Mouse (Mus musculus) MEL (cell line): ENCODE results near the gene Tspan13. TPM values are rescaled to one million over a fixed set of nuclear protein-coding genes. Genes with fewer than 3 reads are reported as not detected.

Experiments
- DNase-seq: peaks from one replicate; pipeline ENCODE4 v3.0.0; 2011; ENCODE audit warnings: low read depth, low spot score
- H3K27ac ChIP-seq: 2 replicates; pipeline ENCODE4 v1.5.1; 2012; ENCODE audit warnings: low read depth, mild to moderate bottlenecking, control low read depth, low read length, moderate library complexity; ENCODE audit not compliant: control insufficient read depth
- H3K27me3 ChIP-seq, 2 experiments: fragments of 150-350 bp in 1 of 2; sonication (generic) in 1 of 2; 2 replicates each; pipeline ENCODE4 v1.6.1; 2012; ENCODE audit warnings: low read length in 2 of 2, mild to moderate bottlenecking in 2 of 2, improper control_type of control experiment in 1 of 2, moderate library complexity in 1 of 2; ENCODE audit not compliant: insufficient read depth in 2 of 2, control insufficient read depth in 1 of 2
- H3K36me3 ChIP-seq, 2 experiments: 2 replicates each; pipeline ENCODE4 v1.6.1; 2012 to 2014; ENCODE audit warnings: low read length in 2 of 2, improper control_type of control experiment in 1 of 2, inconsistent platforms in 1 of 2, mild to moderate bottlenecking in 1 of 2; ENCODE audit not compliant: insufficient read depth in 2 of 2, control insufficient read depth in 1 of 2
- H3K4me1 ChIP-seq, 2 experiments: fragments of 150-350 bp in 1 of 2; sonication (generic) in 1 of 2; 2 replicates each; pipeline ENCODE4 v1.6.1; 2012; ENCODE audit warnings: low read length in 2 of 2, improper control_type of control experiment in 1 of 2, mild to moderate bottlenecking in 1 of 2; ENCODE audit not compliant: insufficient read depth in 2 of 2, control insufficient read depth in 1 of 2
- H3K4me3 ChIP-seq, 2 experiments: fragments of 150-350 bp in 1 of 2; sonication (generic) in 1 of 2; 2 replicates each; pipeline ENCODE4 v1.5.1; 2012; ENCODE audit warnings: low read depth in 2 of 2, low read length in 2 of 2, mild to moderate bottlenecking in 2 of 2, moderate library complexity in 2 of 2, control low read depth in 1 of 2, improper control_type of control experiment in 1 of 2; ENCODE audit not compliant: control insufficient read depth in 1 of 2, insufficient read depth in 1 of 2
- H3K79me2 ChIP-seq: 2 replicates; pipeline ENCODE4 v1.6.1; 2012; ENCODE audit warnings: mild to moderate bottlenecking, low read length, moderate library complexity; ENCODE audit not compliant: control insufficient read depth, poor library complexity, insufficient read depth
- H3K9ac ChIP-seq: 2 replicates; pipeline ENCODE4 v1.6.1; 2012; ENCODE audit warnings: low read depth, mild to moderate bottlenecking, control low read depth, low read length, moderate library complexity; ENCODE audit not compliant: control insufficient read depth, poor library complexity, severe bottlenecking
- H3K9me3 ChIP-seq: fragments of 150-350 bp; sonication (generic); replicated peaks from 2 replicates; pipeline ENCODE4 v1.6.1; 2012; ENCODE audit warnings: mild to moderate bottlenecking, low read length, improper control_type of control experiment, moderate library complexity; ENCODE audit not compliant: insufficient read depth
- BHLHE40 ChIP-seq: IDR thresholded peaks from 2 replicates; pipeline ENCODE4 v1.6.1; 2012; ENCODE audit warnings: low read depth, mild to moderate bottlenecking, inconsistent platforms, low read length, improper control_type of control experiment, borderline replicate concordance
- CTCF ChIP-seq, 3 experiments: IDR thresholded peaks in 2 of 3; conservative IDR thresholded peaks in 1 of 3; 2 replicates each; pipeline ENCODE4 v1.5.1; 2011 to 2012; ENCODE audit warnings: low read length in 3 of 3, low read depth in 2 of 3, mild to moderate bottlenecking in 2 of 3, improper control_type of control experiment in 1 of 3, inconsistent platforms in 1 of 3, mixed read lengths in 1 of 3, moderate library complexity in 1 of 3; ENCODE audit not compliant: control insufficient read depth in 1 of 3, insufficient read depth in 1 of 3, poor library complexity in 1 of 3, severe bottlenecking in 1 of 3
- E2F4 ChIP-seq: IDR thresholded peaks from 2 replicates; pipeline ENCODE4 v1.6.1; 2011; ENCODE audit warnings: low read depth, low read length, improper control_type of control experiment, borderline replicate concordance
- ELF1 ChIP-seq: IDR thresholded peaks from 2 replicates; pipeline ENCODE4 v1.6.1; 2014; ENCODE audit warnings: low read depth, mild to moderate bottlenecking, inconsistent platforms, low read length, improper control_type of control experiment, moderate library complexity
- EP300 ChIP-seq, 2 experiments: IDR thresholded peaks; 2 replicates each; pipeline ENCODE4 v1.6.1; 2011; ENCODE audit warnings: improper control_type of control experiment in 2 of 2, low read length in 2 of 2, low read depth in 1 of 2, mild to moderate bottlenecking in 1 of 2
- ETS1 ChIP-seq: IDR thresholded peaks from 2 replicates; pipeline ENCODE4 v1.6.1; 2012; ENCODE audit warnings: low read depth, mild to moderate bottlenecking, inconsistent platforms, low read length, improper control_type of control experiment, moderate library complexity
- GABPA ChIP-seq: IDR thresholded peaks from 2 replicates; pipeline ENCODE4 v1.6.1; 2012; ENCODE audit warnings: low read depth, mild to moderate bottlenecking, inconsistent platforms, low read length, improper control_type of control experiment, moderate library complexity
- GATA1 ChIP-seq: IDR thresholded peaks from 2 replicates; pipeline ENCODE4 v1.6.1; 2011; ENCODE audit warnings: low read depth, low read length, improper control_type of control experiment
- HCFC1 ChIP-seq: IDR thresholded peaks from 2 replicates; pipeline ENCODE4 v1.6.1; 2012; ENCODE audit warnings: low read depth, mild to moderate bottlenecking, inconsistent platforms, low read length, improper control_type of control experiment, moderate library complexity
- JUND ChIP-seq: IDR thresholded peaks from 2 replicates; pipeline ENCODE4 v1.6.1; 2011; ENCODE audit warnings: low read depth, mild to moderate bottlenecking, improper control_type of control experiment, low read length
- KAT2A ChIP-seq: conservative IDR thresholded peaks from 2 replicates; pipeline ENCODE4 v1.6.1; 2012; ENCODE audit warnings: low read depth, low read length, improper control_type of control experiment, inconsistent platforms
- MAFK ChIP-seq: IDR thresholded peaks from 2 replicates; pipeline ENCODE4 v1.6.1; 2011; ENCODE audit warnings: low read depth, mild to moderate bottlenecking, low read length, improper control_type of control experiment, borderline replicate concordance
- MAX ChIP-seq: IDR thresholded peaks from 2 replicates; pipeline ENCODE4 v1.6.1; 2011; ENCODE audit warnings: low read length, improper control_type of control experiment
- MAZ ChIP-seq: IDR thresholded peaks from 2 replicates; pipeline ENCODE4 v1.6.1; 2012; ENCODE audit warnings: low read depth, mild to moderate bottlenecking, inconsistent platforms, low read length, improper control_type of control experiment
- MEF2A ChIP-seq: IDR thresholded peaks from 2 replicates; pipeline ENCODE4 v1.6.1; 2014; ENCODE audit warnings: low read depth, mild to moderate bottlenecking, inconsistent platforms, low read length, improper control_type of control experiment; ENCODE audit not compliant: poor library complexity, insufficient replicate concordance, severe bottlenecking; ENCODE audit errors: extremely low read depth
- MXI1 ChIP-seq: IDR thresholded peaks from 2 replicates; pipeline ENCODE4 v1.6.1; 2011; ENCODE audit warnings: mild to moderate bottlenecking, low read depth, low read length, improper control_type of control experiment
- MYB ChIP-seq: IDR thresholded peaks from 2 replicates; pipeline ENCODE4 v1.6.1; 2011; ENCODE audit warnings: mild to moderate bottlenecking, low read depth, low read length, improper control_type of control experiment
- MYC ChIP-seq: IDR thresholded peaks from 2 replicates; pipeline ENCODE4 v1.6.1; 2011; ENCODE audit warnings: low read depth, mild to moderate bottlenecking, low read length, improper control_type of control experiment, moderate library complexity
- NELFE ChIP-seq: IDR thresholded peaks from 2 replicates; pipeline ENCODE4 v1.6.1; 2011; ENCODE audit warnings: low read depth, low read length, improper control_type of control experiment
- NRF1 ChIP-seq: IDR thresholded peaks from 2 replicates; pipeline ENCODE4 v1.6.1; 2014; ENCODE audit warnings: low read depth, mild to moderate bottlenecking, inconsistent platforms, low read length, improper control_type of control experiment, moderate library complexity; ENCODE audit not compliant: poor library complexity, insufficient read depth, severe bottlenecking
- POLR2A ChIP-seq, 2 experiments: IDR thresholded peaks; 2 replicates each; pipeline ENCODE4 v1.6.1; 2011 to 2012; ENCODE audit warnings: low read length in 2 of 2, mild to moderate bottlenecking in 2 of 2, control low read depth in 1 of 2, improper control_type of control experiment in 1 of 2, low read depth in 1 of 2, moderate library complexity in 1 of 2; ENCODE audit not compliant: control insufficient read depth in 1 of 2, insufficient read depth in 1 of 2, poor library complexity in 1 of 2
- POLR2AphosphoS2 ChIP-seq: IDR thresholded peaks from 2 replicates; pipeline ENCODE4 v1.6.1; 2011; ENCODE audit warnings: low read length, improper control_type of control experiment
- POLR2AphosphoS5 ChIP-seq: IDR thresholded peaks from 2 replicates; pipeline ENCODE4 v1.6.1; 2012; ENCODE audit warnings: low read depth, borderline replicate concordance, mild to moderate bottlenecking, inconsistent platforms, low read length, moderate library complexity, mixed read lengths
- RAD21 ChIP-seq: IDR thresholded peaks from 2 replicates; pipeline ENCODE4 v1.6.1; 2011; ENCODE audit warnings: mild to moderate bottlenecking, low read depth, low read length, improper control_type of control experiment
- RCOR1 ChIP-seq: IDR thresholded peaks from 2 replicates; pipeline ENCODE4 v1.6.1; 2012; ENCODE audit warnings: low read depth, mild to moderate bottlenecking, inconsistent platforms, low read length, improper control_type of control experiment
- SIN3A ChIP-seq: IDR thresholded peaks from 2 replicates; pipeline ENCODE4 v1.6.1; 2012; ENCODE audit warnings: low read length, improper control_type of control experiment, inconsistent platforms
- SMC3 ChIP-seq: IDR thresholded peaks from 2 replicates; pipeline ENCODE4 v1.6.1; 2011; ENCODE audit warnings: low read depth, low read length, improper control_type of control experiment
- TAL1 ChIP-seq: IDR thresholded peaks from 2 replicates; pipeline ENCODE4 v1.6.1; 2012; ENCODE audit warnings: mild to moderate bottlenecking, inconsistent platforms, low read length, moderate library complexity, mixed read lengths
- TBP ChIP-seq: IDR thresholded peaks from 2 replicates; pipeline ENCODE4 v1.8.0; 2011; ENCODE audit warnings: low read depth, low read length, improper control_type of control experiment
- TCF12 ChIP-seq: IDR thresholded peaks from 2 replicates; pipeline ENCODE4 v1.6.1; 2014; ENCODE audit warnings: low read depth, mild to moderate bottlenecking, inconsistent platforms, low read length, improper control_type of control experiment, moderate library complexity
- UBTF ChIP-seq: IDR thresholded peaks from 2 replicates; pipeline ENCODE4 v1.6.1; 2012; ENCODE audit warnings: low read depth, mild to moderate bottlenecking, inconsistent platforms, low read length, improper control_type of control experiment, moderate library complexity, borderline replicate concordance; ENCODE audit not compliant: insufficient read depth
- USF1 ChIP-seq: IDR thresholded peaks from 2 replicates; pipeline ENCODE4 v1.6.1; 2014; ENCODE audit warnings: low read depth, mild to moderate bottlenecking, inconsistent platforms, low read length, improper control_type of control experiment, moderate library complexity
- USF2 ChIP-seq, 2 experiments: IDR thresholded peaks; 2 replicates each; pipeline ENCODE4 v1.6.1; 2011 to 2012; ENCODE audit warnings: improper control_type of control experiment in 2 of 2, low read length in 2 of 2, borderline replicate concordance in 1 of 2, inconsistent platforms in 1 of 2, low read depth in 1 of 2, mild to moderate bottlenecking in 1 of 2; ENCODE audit not compliant: insufficient read depth in 1 of 2
- ZMIZ1 ChIP-seq: IDR thresholded peaks from 2 replicates; pipeline ENCODE4 v1.6.1; 2012; ENCODE audit warnings: low read depth, mild to moderate bottlenecking, inconsistent platforms, low read length, improper control_type of control experiment, moderate library complexity
- ZNF384 ChIP-seq: IDR thresholded peaks from 2 replicates; pipeline ENCODE4 v1.6.1; 2012; ENCODE audit warnings: low read depth, mild to moderate bottlenecking, inconsistent platforms, low read length, improper control_type of control experiment
- polyA plus RNA-seq, 2 experiments: library from polyadenylated mRNA; stranded (reverse) in 1 of 2; unstranded in 1 of 2; fragments of >175 nt in 1 of 2; fragments of >200 nt in 1 of 2; gene quantifications; 2 replicates each; pipeline versions ENCODE4 v1.2.1 to v1.2.4; 2012; ENCODE audit warnings: low replicate concordance in 2 of 2, low read depth in 1 of 2; ENCODE audit not compliant: insufficient read length in 2 of 2, insufficient read depth in 1 of 2, missing spikeins in 1 of 2
- total RNA-seq: library from RNA; depleted of rRNA; stranded (reverse); fragments of 300-350 nt; gene quantifications from 2 replicates; pipeline ENCODE4 v1.2.3, GENCODE M21; 2012

Gene Tspan13
- total and polyA plus RNA-seq, 3 experiments = 23.0 to 37.5 TPM; not detected in 1

GRCm38 (mm10) chr12:35975898-35976297 lies 66.4 kb downstream of the Tspan13 start:
- no peak overlapping the region for H3K9ac ChIP-seq
- H3K4me3 ChIP-seq = no peak overlapping the region
- peak; percentile 59 for DNase-seq
- no peaks in the 10 kb centered on the region for H3K27me3 ChIP-seq
- peaks cover 0 to 21% of the 10 kb centered on the region in 2 experiments; a peak in 2 of 4 replicates for H3K36me3 ChIP-seq
- H3K27ac ChIP-seq = no peak overlapping the region
- H3K9me3 ChIP-seq = no peaks in the 10 kb centered on the region
- TF ChIP-seq MAZ = no peak
- no peak for TF ChIP-seq JUND
- TF ChIP-seq KAT2A = no peak
- no peak for TF ChIP-seq MYB
- no peak for TF ChIP-seq GABPA
- 0 out of 2 replicates have a peak, but pooled peaks have one; percentile 17 for TF ChIP-seq GATA1
- no peak for TF ChIP-seq ZMIZ1
- TF ChIP-seq HCFC1 = no peak
- TF ChIP-seq NRF1 = no peak
- TF ChIP-seq POLR2AphosphoS2 = no peak
- no peak for TF ChIP-seq SMC3
- no peak for TF ChIP-seq ETS1
- no peak for TF ChIP-seq E2F4
- no peak for TF ChIP-seq USF2 (IDR thresholded peaks at IDR 0.05; ENCODE audit: borderline replicate concordance in 1 of 2, insufficient read depth in 1 of 2, low read depth in 1 of 2, low read length in 2 of 2)
- TF ChIP-seq USF1 = no peak
- TF ChIP-seq MAX = 0 out of 2 replicates have a peak, but pooled peaks have one; percentile 29
- TF ChIP-seq TCF12 = no peak
- TF ChIP-seq MYC = no peak
- TF ChIP-seq ELF1 = no peak
- TF ChIP-seq UBTF = no peak
- no peak for TF ChIP-seq RCOR1
- no peak for TF ChIP-seq MAFK
- no peak for TF ChIP-seq BHLHE40
- TF ChIP-seq ZNF384 = peak; percentile 72
- TF ChIP-seq TBP = no peak
- TF ChIP-seq TAL1 = no peak
- TF ChIP-seq EP300 (IDR thresholded peaks at IDR 0.05; ENCODE audit: low read depth in 1 of 2, low read length in 2 of 2) = 0 out of 4 replicates have a peak, but pooled peaks of 1 of the 2 experiments have one; percentile 8
- no peak for TF ChIP-seq POLR2AphosphoS5
- TF ChIP-seq MXI1 = no peak
- TF ChIP-seq POLR2A (IDR thresholded peaks at IDR 0.05; ENCODE audit: control insufficient read depth in 1 of 2, insufficient read depth in 1 of 2, low read depth in 1 of 2, low read length in 2 of 2, poor library complexity in 1 of 2) = no peak
- no peak for TF ChIP-seq MEF2A
- no peak for TF ChIP-seq CTCF (IDR thresholded peaks at IDR 0.05 in 2 of 3, conservative IDR thresholded peaks at IDR 0.05 in 1 of 3; ENCODE audit: control insufficient read depth in 1 of 3, insufficient read depth in 1 of 3, low read depth in 2 of 3, low read length in 3 of 3, poor library complexity in 1 of 3, severe bottlenecking in 1 of 3)
- no peak for TF ChIP-seq SIN3A
- no peak for TF ChIP-seq RAD21
- TF ChIP-seq NELFE = no peak
- peaks cover 4 to 15% of the 10 kb centered on the region in 2 experiments for H3K4me1 ChIP-seq
- H3K79me2 ChIP-seq = no peaks in the 10 kb centered on the region
